Mouse (Mus musculus) hematopoietic stem cell, adult 5-6 weeks (primary cell): ENCODE measurements around the gene Lrrk1. TPM values are rescaled to one million over a fixed set of nuclear protein-coding genes. Genes with fewer than 3 reads are reported as not detected.
A peak's percentile ranks its signal among the peaks of the same experiment; 100 is the strongest.

Experiments
- ATAC-seq, 2 experiments: fragments of 125-278 bp in 1 of 2; replicated peaks in 1 of 2; 2 replicates each; pipeline ENCODE4 v1.8.0; 2016 to 2017; ENCODE audit warnings: inconsistent platforms in 2 of 2, mild to moderate bottlenecking in 2 of 2, moderate number of reproducible peaks in 2 of 2, low read depth in 1 of 2, moderate TSS enrichment in 1 of 2; ENCODE audit not compliant: low FRiP score in 2 of 2, poor library complexity in 2 of 2, severe bottlenecking in 2 of 2, insufficient read depth in 1 of 2, low TSS enrichment in 1 of 2
- total RNA-seq: library from RNA; stranded (forward); fragments of 172-1452, 232-1000 nt; gene quantifications from 2 replicates; pipeline ENCODE4 v1.2.3, GENCODE M21; 2017

Gene Lrrk1
- total RNA-seq, 1 experiment from 2014 or later = 13.6 TPM

GRCm38 (mm10) chr7:66323252-66324015 is 64.7 kb downstream of the Lrrk1 start:
- ATAC-seq = peak in 1 of 2 experiments; percentile 37; a peak in 1 of 4 replicates

- ATAC-seq = peak; percentile 47 to 59; a peak in 3 of 4 replicates
These were observed 67.2 kb downstream of the Lrrk1 start for GRCm38 (mm10) chr7:66320996-66321395.

- no peak for ATAC-seq
These were observed 70.0 kb downstream of the Lrrk1 start for GRCm38 (mm10) chr7:66318147-66318546.

- ATAC-seq = 0 out of 4 replicates have a peak, but pooled peaks of 1 of the 2 experiments have one; percentile 41
These were observed 77.2 kb downstream of the Lrrk1 start for GRCm38 (mm10) chr7:66310670-66311656.

- peak; percentile 68 to 81 for ATAC-seq
These were observed 78.0 kb downstream of the Lrrk1 start for GRCm38 (mm10) chr7:66309950-66310669.

GRCm38 (mm10) chr7:66309240-66309949 is 78.8 kb downstream of the Lrrk1 start:
- peak in 1 of 2 experiments; percentile 20; a peak in 1 of 4 replicates for ATAC-seq

- no peak for ATAC-seq
These were observed 79.4 kb downstream of the Lrrk1 start for GRCm38 (mm10) chr7:66308581-66309239.

- ATAC-seq = no peak
These were observed 80.4 kb downstream of the Lrrk1 start for GRCm38 (mm10) chr7:66307791-66308190.

GRCm38 (mm10) chr7:66305714-66306198 is 82.4 kb downstream of the Lrrk1 start:
- no peak for ATAC-seq

GRCm38 (mm10) chr7:66304993-66305713 is 83.0 kb downstream of the Lrrk1 start:
- ATAC-seq = no peak

GRCm38 (mm10) chr7:66303922-66304660 is 84.1 kb downstream of the Lrrk1 start:
- ATAC-seq = peak; percentile 92 to 93

GRCm38 (mm10) chr7:66301486-66301885 is 86.7 kb downstream of the Lrrk1 start:
- no peak for ATAC-seq

- 0 out of 4 replicates have a peak, but pooled peaks have one; percentile 24 to 54 for ATAC-seq
These were observed 87.5 kb downstream of the Lrrk1 start for GRCm38 (mm10) chr7:66300680-66301079.

- no peak for ATAC-seq
These were observed 90.5 kb downstream of the Lrrk1 start for GRCm38 (mm10) chr7:66297656-66298021.
